Mouse (Mus musculus) thymus, adult 2 months (tissue): ENCODE data around the gene Zfp710. TPM values are rescaled to one million over a fixed set of nuclear protein-coding genes. Genes with fewer than 3 reads are reported as not detected.
"Not testable (repeated sequence)": the region's sequence is repeated elsewhere in the genome, so short reads cannot be mapped to it uniquely, and the experiment has no call there.

ENCODE experiments used
- DNase-seq: peaks from one replicate; pipeline ENCODE4 v3.0.0; 2021
- H3K27ac ChIP-seq: fragments of 200-500 bp; 2 replicates; pipeline ENCODE4 v1.5.1; 2012; ENCODE audit warnings: low read length, control low read depth; ENCODE audit not compliant: control insufficient read depth, insufficient read depth
- H3K27me3 ChIP-seq: fragments of 200-500 bp; 2 replicates; pipeline ENCODE4 v1.6.1; 2012; ENCODE audit warnings: mild to moderate bottlenecking, low read length, moderate library complexity, mixed read lengths; ENCODE audit not compliant: control insufficient read depth, insufficient read depth
- H3K36me3 ChIP-seq: fragments of 200-500 bp; 2 replicates; pipeline ENCODE4 v1.6.1; 2012; ENCODE audit warnings: mild to moderate bottlenecking, low read length, moderate library complexity; ENCODE audit not compliant: control insufficient read depth, insufficient read depth
- H3K4me1 ChIP-seq: fragments of 200-500 bp; replicated peaks from 2 replicates; pipeline ENCODE4 v1.6.1; 2012; ENCODE audit warnings: low read length; ENCODE audit not compliant: control insufficient read depth, insufficient read depth
- H3K4me3 ChIP-seq: fragments of 200-500 bp; 2 replicates; pipeline ENCODE4 v1.5.1; 2012; ENCODE audit warnings: mild to moderate bottlenecking, low read length, control low read depth, moderate library complexity; ENCODE audit not compliant: control insufficient read depth, insufficient read depth
- CTCF ChIP-seq: fragments of 200-500 bp; IDR thresholded peaks from 2 replicates; pipeline ENCODE4 v1.5.1; 2012; ENCODE audit warnings: mild to moderate bottlenecking, control low read depth, low read length, moderate library complexity, borderline replicate concordance; ENCODE audit not compliant: control insufficient read depth, poor library complexity, insufficient read depth; ENCODE audit errors: extremely low read depth
- POLR2A ChIP-seq: fragments of 200-500 bp; IDR thresholded peaks from 2 replicates; pipeline ENCODE4 v1.6.1; 2012; ENCODE audit warnings: mild to moderate bottlenecking, low read length, control low read depth, moderate library complexity; ENCODE audit not compliant: control insufficient read depth, poor library complexity, insufficient read depth; ENCODE audit errors: extremely low read depth
- WGBS: fragments of 180-500 bp; shearing (Covaris S2); methylation state at CpG from one replicate; pipeline ENCODE4 v1.1.7; 2018; 5-methylcytosine and 5-hydroxymethylcytosine counted together
- polyA plus RNA-seq: library from polyadenylated mRNA; depleted of rRNA; stranded (reverse); fragments of >200 nt; gene quantifications from 2 replicates; pipeline ENCODE4 v1.2.3, GENCODE M21; 2012; rRNA removed

Gene Zfp710
- polyA plus RNA-seq: 62.1 and 63.1 TPM in 2 replicates

DNA sequence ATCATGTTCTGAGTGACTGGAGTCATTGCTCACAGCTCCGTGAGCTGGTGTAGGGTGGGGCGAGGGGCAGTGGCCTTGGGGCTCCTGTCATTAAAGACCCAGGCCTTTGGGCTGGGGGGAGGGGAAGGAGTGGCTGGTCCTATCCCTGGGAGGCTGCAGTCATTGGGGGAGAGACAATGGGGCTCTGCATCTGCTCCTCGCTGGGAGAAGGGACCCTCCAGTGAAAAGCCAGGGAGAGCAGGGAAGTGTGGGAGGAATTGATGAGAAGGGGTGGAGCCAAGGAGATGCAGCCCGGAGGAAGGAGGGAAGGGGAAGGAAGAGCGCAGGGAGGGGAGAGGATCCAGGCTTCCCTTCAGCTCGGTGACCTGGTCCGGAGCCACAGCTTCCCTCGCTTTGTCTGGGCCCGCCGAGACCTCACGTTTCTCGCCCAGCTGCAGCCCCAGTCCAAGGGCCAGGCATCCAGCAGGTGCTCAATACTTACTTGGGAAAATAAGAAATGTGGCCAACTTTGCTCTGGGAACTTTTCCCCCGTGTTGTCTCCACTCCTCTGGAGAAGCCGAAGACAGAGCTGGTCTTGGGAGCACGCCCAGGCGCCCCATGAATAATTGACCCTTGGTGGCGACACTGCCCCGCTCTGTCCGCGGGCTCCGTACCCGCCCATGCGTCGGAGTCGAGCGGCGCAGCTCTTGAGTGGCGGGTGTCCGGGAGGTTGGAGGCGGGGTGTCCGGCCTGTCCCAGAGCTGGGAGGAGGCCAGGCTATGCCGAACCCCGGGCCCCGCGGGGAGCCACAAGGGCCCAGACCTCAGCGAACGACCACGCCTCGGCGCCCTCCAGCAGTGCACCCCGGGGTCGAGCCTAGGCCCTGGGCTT is at the start of gene Zfp710:
Zfp710 (plus strand) TSS at position 294 of the 870 bp plus-strand sequence.
- DNase-seq: peak; percentile 44
- peaks cover 22% of the 10 kb centered on the region for H3K4me1 ChIP-seq
- H3K27ac ChIP-seq: peak within 1 kb of the TSS; percentile 16; the same call in 1 of the 2 replicates
- H3K4me3 ChIP-seq: peak within 1 kb of the TSS; percentile 74
- TF ChIP-seq POLR2A (no peak), CTCF (no peak)
- 10% methylated on average over 42 of the region's 42 CpGs for WGBS
- H3K36me3 ChIP-seq: no peaks in the 10 kb centered on the region
- no peaks in the 10 kb centered on the region for H3K27me3 ChIP-seq

DNA sequence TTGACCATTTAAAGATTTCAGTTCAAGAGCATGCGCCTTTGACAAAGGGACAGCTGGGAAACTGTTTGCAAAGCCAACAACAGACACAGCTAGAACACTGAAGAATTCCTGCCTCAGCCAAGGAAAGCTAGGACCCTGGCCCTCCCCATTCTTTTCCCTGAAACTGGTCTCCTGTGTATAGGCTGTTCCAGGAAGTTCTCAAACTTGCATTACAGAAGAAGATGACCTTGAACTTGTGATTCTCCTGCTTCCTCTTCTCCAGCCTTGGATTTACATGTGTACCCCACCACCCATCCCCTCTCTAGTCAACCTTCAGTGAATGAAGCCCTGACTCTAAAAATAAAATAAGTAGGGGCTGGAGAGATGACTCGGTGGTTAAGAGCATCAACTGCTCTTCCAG is 49.3 kb upstream of the Zfp710 start:
- DNase-seq: no peak
- H3K27me3 ChIP-seq: no peaks in the 10 kb centered on the region
- TF ChIP-seq CTCF: no peak
- TF ChIP-seq POLR2A: no peak
- WGBS: 94% methylated on average over 2 of the region's 2 CpGs
- H3K27ac ChIP-seq: no peak overlapping the region
- H3K4me1 ChIP-seq: no peaks in the 10 kb centered on the region
- no peaks in the 10 kb centered on the region for H3K36me3 ChIP-seq
- H3K4me3 ChIP-seq: no peak overlapping the region

DNA sequence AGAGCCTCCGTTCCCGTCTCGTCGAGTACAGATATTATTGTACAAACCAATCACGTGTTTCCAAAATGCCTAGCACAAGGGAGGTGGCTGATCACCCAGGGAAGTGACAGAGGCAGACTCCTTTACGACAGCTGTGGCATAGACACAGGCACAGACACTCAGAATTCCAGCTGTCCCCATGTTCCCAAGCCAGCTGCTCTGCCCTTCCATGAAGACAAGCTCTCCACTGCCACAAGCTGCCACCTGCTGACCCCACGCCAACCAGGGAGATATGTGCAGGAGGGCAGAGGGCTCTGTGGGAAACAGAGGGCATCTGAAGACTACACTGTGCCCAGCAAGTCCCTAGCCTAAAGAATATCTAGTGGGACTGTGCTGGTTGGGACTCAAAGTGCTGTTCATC is 37.9 kb upstream of the Zfp710 start:
- no peak for TF ChIP-seq POLR2A
- TF ChIP-seq CTCF: no peak
- H3K4me1 ChIP-seq: no peaks in the 10 kb centered on the region
- no peaks in the 10 kb centered on the region for H3K27me3 ChIP-seq
- WGBS: 96% methylated on average over 7 of the region's 7 CpGs
- DNase-seq: no peak
- no peaks in the 10 kb centered on the region for H3K36me3 ChIP-seq
- H3K27ac ChIP-seq: no peak overlapping the region
- no peak overlapping the region for H3K4me3 ChIP-seq

DNA sequence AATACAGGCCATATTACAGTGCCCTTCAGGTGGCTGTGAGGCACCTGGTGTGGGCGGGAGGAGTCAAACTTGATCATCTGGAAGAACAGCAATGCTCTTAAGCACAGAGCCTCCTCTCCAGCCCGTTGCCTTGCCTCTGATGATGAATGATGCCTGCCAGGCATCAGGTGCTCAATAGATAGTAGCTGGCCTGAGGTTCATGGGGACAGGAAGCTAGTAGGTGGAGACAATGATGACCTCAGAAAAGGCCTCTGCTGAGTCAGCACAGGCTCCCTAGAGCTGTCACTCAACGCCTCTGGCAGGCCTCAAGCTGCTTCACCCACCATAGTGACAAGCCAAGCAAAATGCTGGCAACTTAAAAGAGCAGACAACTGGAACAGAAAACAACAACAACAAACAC is 36.9 kb upstream of the Zfp710 start:
- Histone ChIP-seq H3K4me1 (no peaks in the 10 kb centered on the region), H3K27me3 (no peaks in the 10 kb centered on the region), H3K36me3 (no peaks in the 10 kb centered on the region), H3K27ac (no peak overlapping the region), H3K4me3 (no peak overlapping the region)
- DNase-seq: no peak
- WGBS: 70% methylated on average over 3 of the region's 3 CpGs
- TF ChIP-seq CTCF: no peak
- no peak for TF ChIP-seq POLR2A

DNA sequence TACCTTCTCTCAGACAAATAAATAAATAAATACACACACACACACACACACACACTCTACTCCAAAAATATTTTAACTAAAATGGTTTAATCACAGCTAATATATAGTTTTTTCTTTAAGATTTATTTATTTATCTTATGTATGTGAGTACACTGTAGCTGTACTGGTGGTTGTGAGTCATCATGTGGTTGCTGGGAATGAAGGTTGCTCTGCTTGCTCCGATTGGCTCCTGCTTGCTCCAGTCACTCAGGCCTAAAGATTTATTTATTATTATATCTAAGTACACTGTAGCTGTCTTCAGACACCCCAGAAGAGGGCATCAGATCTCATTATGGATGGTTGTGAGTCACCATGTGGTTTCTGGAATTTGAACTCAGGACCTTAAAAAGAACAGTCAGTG is 36.1 kb upstream of the Zfp710 start:
- DNase-seq, H3K4me3 ChIP-seq, H3K36me3 ChIP-seq, H3K27me3 ChIP-seq, H3K4me1 ChIP-seq, H3K27ac ChIP-seq: not testable (repeated sequence)
- 100% methylated on average over 1 of the region's 1 CpGs for WGBS

DNA sequence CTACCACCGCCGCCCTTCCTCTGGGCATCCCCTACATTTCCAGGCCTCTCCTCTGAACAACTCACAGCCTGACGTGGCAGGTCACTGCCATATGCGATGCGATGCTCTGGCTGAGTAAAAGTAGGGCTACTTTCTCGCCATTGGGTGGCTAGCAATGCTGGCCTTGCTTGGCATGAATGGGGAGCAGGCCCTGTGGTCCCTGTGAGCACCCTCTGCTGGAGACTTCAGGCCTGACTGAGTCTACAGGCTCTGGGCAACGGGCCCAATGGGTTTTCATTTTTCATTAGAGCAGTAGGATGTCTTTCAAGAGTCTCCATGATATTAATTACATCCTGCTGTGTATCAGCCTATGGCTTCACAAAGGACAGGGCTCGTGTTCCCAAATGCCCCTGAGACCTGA is 30.1 kb upstream of the Zfp710 start:
- TF ChIP-seq POLR2A (no peak), CTCF (peak; percentile 42; the same call in 1 of the 2 replicates)
- Histone ChIP-seq H3K4me1 (no peaks in the 10 kb centered on the region), H3K27ac (no peak overlapping the region), H3K27me3 (no peaks in the 10 kb centered on the region), H3K36me3 (no peaks in the 10 kb centered on the region), H3K4me3 (no peak overlapping the region)
- WGBS: 66% methylated on average over 8 of the region's 8 CpGs
- peak; percentile 6 for DNase-seq

DNA sequence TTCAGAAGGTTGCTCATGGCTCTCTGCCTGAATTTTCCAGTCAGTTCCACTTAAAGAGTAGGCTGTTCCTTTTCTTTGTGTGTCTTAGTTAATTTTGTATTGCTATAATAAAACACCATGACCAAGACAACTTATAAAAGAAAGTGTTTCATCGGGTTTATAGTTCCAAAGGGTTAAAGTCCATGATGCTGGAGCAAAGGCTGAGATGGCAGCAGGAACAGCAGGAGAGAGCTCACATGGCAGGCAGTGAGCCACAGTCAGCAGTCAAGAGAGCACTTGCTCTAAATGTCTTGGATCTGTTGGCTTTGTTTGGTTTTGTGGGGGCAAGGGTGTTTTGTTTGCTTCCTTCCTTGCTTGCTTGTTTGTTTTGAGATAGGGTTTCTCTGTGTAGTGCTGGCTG is 26.9 kb upstream of the Zfp710 start:
- TF ChIP-seq CTCF (no peak), POLR2A (no peak)
- 93% methylated on average over 1 of the region's 1 CpGs for WGBS
- H3K4me3 ChIP-seq: no peak overlapping the region
- no peaks in the 10 kb centered on the region for H3K4me1 ChIP-seq
- H3K27ac ChIP-seq: no peak overlapping the region
- no peak for DNase-seq
- no peaks in the 10 kb centered on the region for H3K36me3 ChIP-seq
- H3K27me3 ChIP-seq: no peaks in the 10 kb centered on the region
